Mouse (Mus musculus) lung, adult 2 months (tissue): ENCODE measurements around the gene Kcnk16.

ENCODE experiments used
- CTCF ChIP-seq: fragments of 200-500 bp; IDR thresholded peaks from 2 replicates; pipeline ENCODE4 v1.5.1; 2011; ENCODE audit warnings: mild to moderate bottlenecking, low read length, control low read depth; ENCODE audit not compliant: insufficient read depth
- POLR2A ChIP-seq: fragments of 200-500 bp; IDR thresholded peaks from 2 replicates; pipeline ENCODE4 v1.6.1; 2011; ENCODE audit warnings: low read depth, mild to moderate bottlenecking, control low read depth, low read length, borderline replicate concordance; ENCODE audit errors: extremely low read depth

GRCm38 (mm10) chr14:20294117-20294892 is 25.3 kb upstream of the Kcnk16 start, which contains the start of gene Nudt13:
- 0 out of 2 replicates have a peak, but pooled peaks have one; percentile 26 for TF ChIP-seq POLR2A
- TF ChIP-seq CTCF: no peak
